Mouse (Mus musculus) fat pad, adult 2 months (tissue): Measurements from ENCODE around the gene Pick1.

Experiments used
- DNase-seq: peaks from one replicate; pipeline ENCODE4 v3.0.0-alpha.2; 2011; ENCODE audit warnings: low read depth, low spot score; ENCODE audit errors: extremely low read depth

Pick1 gene

DNA sequence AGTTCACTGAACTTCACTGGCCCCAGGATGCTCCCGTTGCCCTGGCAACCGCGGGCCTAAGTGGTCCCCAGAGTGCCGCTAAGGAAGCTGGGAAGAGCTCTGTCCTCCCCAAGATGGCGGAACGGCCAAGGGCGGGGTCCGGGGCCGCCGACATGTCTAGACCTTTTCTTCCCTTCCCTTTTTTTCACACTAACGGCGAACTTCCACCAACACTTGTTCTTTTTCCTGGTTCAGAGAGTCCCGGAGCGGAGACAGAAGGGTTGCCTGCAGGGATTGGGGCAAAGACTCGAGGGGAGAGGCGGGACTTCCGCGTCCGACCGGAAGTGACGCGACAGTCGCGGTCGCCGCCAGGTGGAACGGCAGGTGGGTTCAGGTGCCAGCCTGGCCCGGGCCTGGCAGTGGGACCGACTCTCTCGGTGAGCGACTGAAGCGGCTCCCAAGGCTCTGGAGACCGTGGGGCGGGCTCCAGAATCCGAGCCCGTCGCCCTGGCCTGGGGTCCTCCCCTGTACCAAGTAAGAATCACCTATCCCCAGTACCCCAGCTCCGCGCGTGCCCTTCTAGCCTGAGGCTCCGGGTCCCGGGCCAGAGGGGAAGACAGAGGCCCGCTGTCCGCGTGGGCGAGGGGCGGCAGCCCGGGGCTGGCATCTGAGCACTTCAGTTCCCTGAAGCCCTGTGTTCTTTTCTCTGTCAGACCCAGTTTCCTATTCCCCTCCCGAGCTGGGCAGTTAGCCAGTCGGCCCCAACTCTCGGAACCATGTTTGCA is at the start of gene Pick1, which contains the start of gene Gm49486:
Pick1 (plus strand) TSS at position 116 of the 764 bp plus-strand sequence.
Gm49486 (plus strand) TSS at position 334 of the 764 bp plus-strand sequence.
- DNase-seq, result no peak

DNA sequence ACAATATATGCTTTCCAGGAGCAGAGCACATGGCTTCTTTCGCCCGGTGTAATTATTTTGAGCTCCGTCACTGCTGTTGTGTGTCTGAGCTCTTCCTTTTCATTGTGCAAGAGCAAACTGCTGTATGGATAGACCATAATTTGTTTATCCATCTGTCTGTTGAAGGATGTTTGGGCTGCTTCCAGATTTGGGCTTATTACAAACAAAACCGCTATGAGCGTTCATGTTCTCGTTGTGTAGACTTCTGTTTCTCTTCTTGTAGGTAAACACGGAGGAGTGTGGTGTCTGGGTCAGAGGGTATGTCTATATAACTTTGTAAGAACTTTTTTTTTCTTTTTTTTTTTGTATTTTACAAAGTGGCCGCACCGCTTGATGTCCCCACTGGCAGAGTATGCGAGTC is 43.8 kb upstream of the Pick1 start:
- DNase-seq, result no peak

DNA sequence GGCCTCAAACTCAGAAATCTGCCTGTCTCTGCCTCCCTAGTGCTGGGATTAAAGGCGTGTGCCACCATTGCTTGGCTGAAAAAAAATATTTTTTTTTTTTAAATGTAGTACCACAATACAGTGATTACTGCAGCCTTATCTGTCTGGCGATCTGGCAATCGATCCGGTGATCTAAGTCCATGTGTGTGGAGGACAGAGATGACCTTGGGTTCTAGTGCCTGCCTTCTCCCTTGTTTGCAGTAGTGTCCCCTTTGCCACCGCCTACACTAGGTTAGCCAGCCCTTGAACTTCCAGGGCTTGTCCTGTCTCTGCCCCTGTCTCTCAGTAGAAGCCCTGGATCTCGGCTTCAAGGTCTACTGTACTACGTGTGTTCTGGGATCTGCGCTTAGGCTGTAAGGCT is 41.2 kb upstream of the Pick1 start:
- DNase-seq, result no peak

DNA sequence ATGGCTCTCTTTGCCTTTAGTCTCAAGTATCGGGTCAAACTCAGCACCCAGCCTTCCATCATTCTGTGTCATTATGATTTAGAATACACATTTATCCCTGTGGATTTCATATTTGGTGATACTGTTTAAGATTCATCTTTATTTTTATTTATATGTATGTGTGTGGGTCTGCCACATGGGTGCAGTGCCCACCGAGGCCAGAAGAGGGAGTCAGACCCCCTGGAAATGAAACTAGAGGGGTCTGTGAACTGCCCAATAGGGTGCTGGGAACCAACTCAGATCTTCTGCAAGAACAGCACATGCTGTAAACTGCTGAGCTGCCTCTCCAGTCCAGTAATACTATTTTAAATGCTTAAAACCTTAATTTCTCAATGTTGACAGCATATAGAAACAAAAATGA is 37.5 kb upstream of the Pick1 start:
- no peak for DNase-seq

DNA sequence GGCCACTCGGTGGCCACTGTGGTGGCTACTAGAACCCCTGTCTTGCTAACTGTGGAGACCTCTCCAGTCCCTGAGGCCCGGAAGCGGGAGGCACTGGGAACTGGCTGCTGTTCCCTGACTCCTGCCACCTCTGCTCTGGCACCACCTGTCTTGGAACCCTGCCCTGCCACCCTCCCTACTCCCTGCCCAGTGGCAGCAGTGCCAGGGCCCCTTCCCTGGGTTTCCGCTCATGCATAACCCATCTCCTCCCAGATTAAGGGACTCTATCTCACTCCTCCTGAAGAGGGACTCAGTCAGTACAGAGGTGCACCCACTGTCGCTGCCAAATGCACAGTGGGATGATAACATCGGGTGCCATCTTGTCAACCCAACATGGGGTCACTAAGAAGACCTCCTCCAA is 36.5 kb upstream of the Pick1 start:
- no peak for DNase-seq

DNA sequence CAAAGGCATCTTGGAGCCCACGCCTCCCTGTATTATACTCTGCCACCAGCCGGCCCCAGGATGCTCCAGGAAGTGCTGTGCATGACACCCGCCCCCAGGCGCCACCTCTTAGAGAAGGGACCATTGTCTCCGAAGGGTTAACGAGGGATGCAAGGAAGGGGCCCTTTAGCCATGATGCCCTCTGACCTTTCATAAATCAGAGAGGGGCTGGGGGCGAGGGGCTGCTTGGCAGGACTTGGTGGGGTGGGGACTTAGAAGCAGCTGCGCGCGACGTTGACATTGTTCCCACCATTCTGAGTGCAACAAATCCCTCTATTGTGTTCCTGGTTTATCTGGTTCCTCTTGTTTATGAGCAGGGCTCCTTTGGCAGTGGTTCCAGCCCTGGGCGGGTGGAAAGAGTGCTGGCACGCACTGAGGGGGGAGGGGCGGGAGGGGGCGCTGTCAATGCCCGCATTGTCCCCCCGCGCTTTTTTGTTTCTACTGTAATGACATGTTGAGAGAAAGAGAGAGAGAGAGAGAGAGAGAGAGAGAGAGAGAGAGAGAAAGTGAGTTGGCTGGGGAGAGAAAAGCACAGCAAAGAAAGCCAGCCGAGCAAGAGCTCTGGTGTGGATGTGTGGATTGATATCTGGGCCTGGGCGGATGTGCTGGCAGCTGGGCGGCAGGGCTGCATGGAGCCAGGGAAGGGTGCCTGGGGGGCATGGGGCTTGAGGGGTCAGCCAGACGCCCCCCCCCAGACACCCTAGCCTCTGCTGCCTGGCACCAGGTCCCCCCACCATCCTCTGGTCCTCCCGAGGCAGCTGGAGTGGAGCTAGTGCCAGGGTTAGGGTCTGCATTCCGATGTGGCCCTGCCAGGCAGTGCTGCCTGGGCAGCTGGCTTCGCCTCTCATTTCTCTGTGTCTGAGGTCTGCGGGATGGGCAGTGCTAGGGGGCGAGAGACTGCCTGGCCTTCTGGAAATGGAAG is 35.8 kb upstream of the Pick1 start:
- peak; percentile 40 for DNase-seq

DNA sequence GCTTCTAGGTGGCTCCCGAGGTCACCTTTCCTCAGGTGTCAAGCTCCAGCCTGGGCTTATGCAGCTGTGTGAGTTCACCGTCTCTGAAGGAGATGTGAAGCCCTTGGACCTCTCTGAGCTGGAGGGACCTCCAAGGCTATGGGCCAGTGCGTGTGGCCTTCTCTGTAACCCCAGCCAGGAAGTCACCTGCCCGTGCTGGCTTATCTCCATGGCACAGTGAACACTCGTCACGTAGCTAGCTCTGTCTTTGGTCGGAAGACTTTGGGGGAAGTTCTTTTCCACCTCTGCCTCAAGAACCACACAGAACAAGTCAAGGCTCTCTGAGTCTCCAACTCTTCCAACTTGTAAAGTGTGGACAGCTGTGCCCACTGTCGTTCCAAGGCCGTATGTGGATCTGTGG is 34.9 kb upstream of the Pick1 start:
- DNase-seq, result no peak

DNA sequence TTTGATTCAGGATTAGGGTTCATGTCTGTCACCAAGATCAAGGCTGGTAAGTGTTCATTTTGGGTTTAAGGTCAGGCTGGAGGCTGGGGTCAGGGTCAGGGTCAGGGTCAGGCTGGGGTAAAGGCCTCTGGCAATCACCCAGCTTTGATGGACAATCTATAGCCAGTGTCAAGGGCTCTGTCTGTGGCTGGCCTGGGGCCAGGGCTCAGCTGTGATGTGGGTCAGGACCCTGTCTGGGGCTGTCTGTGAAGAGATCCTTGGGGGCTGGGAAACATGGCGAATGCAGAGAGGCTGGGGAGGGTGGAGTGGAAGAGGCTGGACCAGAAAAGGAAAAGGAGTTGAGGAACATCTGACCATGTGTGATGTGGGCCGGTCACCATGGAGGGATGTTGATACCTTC is 34.0 kb upstream of the Pick1 start:
- no peak for DNase-seq

DNA sequence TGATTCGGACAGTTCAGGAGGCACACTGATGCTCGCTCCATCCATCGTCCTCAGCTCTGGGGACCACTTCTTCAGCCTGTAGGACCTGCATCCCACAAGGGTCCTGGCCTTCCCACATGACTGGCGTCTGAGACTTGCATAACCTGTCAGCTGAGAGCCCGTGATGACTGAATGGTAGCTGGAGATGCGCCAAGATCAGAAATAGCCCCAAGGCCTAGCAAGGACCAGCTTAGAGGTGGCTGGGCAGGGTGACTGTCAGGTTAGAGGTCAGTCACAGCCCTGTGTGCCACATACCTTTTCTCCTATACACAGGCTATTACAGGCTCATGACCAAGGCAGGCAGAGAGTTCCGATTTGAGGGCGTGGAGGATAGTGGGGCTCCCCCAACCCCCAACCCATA is 33.5 kb upstream of the Pick1 start:
- peak; percentile 36 for DNase-seq

DNA sequence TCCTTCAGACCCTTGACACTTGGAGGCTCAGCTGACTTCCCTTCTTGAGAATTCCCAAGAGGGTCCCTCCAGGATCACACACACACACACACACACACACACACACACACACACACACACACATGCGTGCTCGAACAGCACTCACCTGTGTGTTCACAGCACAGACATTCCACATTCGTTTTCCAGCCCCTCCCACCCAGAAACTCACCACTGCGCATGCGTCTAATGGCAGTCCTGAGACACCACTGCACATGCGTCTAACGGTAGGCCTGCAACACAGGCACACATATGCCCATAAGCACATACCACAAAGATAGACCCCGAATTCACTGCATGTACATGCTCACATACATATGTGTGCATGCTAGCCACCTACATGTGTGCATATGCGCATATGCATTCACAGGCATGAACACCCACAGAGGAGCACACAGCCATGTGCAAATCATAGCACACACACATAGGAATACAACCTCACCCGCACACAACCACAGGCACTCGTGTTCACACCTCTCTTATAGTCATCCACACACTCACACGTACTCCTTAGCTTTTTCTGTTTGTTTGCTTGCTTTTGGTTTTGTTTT is 29.5 kb upstream of the Pick1 start:
- DNase-seq, result no peak

DNA sequence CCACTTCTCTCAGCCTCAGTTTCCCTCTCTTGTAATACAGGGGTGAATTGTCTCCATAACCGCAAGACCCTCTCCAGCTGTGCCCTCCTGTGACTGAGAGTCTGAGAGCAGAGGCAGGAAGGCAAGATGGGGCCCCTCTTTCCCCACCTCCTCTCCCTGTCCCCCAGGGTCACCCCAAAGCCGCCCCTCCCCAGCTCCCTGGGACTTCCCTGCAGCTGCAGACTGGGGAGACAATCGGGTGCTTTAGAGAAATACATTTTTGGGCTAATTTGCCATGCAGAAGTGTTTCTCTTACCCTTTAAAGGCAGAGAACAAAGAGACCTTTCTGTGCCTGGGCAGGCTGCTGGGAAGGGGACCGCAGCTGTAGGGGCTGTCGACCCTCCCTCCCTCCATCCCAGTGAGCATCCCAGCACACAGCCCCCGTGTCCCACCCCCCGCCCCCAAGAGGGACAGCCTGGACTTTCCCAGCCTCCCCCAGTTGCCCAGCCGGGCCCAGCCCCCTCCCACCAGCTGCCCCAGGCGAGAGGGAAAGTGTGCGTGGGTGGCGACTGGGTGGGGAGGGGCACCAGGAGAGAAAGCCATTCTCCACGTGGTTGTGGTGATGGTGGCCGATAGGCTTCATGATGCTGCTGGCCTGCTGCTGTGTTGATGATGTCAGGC is 27.4 kb upstream of the Pick1 start:
- no peak for DNase-seq

DNA sequence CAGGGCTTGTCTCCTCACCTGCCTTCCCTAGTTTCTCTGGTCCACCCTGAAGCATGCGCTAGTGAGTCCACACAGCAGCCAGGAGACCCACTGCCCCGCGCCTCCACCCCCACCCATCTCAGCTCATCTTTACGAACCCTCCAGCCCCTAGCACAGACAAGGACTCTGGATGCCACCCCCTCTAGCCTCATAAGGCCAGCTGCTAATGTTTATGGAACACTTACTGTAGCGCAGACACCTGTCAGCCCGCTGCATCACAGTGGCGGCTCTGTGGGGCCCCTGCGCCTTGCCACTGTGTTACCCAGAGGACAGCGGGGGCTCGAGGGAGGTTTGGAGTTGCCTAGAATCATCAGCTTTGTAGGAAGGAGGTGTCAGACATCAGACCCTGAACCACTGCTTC is 26.4 kb upstream of the Pick1 start:
- no peak for DNase-seq

DNA sequence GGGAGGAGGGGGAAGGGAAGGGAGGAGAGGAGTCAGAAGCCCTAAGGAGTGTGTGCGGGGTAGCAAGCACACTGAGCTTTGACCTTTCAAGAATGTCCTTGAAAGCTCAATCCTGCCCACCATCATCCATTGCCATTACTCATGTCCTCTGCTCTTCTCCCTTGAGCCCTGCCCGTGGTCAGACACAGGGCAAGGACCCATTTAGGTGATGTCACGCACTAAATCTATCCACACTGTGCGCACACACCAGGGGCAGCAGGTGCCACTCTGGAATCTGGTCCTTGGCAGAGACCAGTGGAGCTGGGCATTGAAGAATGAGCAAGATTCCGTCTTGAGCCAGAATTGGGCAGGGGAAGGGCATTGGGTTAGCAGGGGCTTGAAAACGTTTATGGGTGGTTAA is 20.8 kb upstream of the Pick1 start:
- no peak for DNase-seq

DNA sequence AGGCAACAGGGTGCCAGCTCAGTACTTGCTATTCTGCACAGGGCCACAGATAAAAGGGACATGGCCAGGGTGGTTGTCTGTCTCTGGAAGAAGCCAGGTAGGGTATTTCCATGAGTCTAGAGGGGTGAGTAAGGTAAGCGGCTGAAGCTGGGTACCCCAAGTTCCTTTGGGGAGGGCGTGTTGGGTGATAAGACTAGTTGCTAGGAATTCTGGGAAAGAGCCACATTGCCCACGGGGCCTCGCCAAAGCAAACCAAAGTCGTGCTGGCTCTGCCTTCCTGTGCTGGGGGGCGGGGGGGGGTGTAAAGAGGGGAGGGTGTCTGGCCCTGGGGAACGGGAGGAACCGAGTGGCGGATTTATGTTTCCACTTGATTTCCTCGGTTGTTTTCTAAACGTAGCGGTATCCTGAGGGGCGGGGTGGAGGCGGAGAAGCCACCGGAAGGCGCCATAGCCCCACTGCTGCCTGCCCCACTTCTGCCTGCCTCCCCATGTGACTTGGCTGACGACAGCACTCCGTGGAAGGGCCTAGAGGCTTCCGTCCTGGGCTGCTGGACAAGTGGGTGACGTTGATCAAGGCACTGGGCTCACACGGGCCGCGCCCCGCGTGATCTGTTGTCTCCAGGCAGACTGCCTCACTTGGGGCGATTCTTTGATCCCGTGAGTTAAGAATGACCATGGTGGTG is 20.1 kb upstream of the Pick1 start:
- no peak for DNase-seq

DNA sequence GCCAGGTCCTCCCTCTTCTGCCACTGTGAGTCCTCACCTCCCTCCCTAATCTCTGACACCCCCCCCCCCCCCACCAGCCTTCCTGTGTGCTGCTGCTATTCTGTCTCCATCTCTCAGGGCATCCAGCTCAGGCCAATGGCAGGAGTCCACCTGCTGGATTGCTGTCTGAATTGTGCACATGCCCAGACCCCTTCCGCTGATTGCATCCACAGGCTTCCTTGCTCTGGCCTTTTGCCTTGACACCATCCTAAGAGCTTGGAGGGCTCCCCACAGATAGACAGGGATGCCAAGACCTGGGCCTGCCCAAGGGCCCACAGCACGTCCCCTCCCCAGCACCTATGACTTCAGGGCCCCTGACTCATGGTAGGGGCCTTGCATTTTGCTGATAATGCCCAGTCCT is 18.6 kb upstream of the Pick1 start:
- no peak for DNase-seq

DNA sequence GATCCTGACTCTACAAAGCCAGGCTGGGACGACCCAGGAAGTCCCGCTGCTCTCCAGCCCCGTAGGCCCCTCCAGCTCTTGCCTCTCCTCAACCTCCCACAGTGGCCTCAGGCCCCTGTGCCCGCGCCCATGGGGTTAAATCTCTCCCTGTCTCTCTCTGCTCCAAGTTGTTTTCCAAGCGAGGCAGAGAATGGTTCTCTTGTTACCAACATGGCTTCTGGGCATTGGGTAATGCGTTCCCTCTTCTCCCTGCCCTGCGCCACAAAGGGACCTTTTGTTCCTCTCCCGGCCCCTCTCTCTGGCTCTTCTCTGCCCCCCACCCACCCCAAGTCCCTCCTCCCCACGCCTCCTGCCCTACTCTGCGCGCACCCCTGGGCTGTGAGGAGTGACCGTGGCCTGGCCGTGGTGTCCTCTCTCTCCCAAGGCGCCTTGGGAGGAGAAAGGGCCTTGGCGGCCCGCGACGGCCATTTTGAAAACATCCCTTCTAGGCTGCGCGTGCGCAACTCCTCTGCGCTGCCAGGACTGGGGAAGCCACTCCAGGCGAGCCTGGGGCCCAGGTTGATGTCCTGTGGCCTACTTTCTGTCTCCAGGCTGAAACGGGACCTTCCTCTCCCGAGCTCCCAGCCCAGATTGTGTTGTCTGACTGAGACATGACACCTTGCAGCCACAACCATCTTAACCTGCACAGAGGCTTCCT is 16.1 kb upstream of the Pick1 start:
- DNase-seq, result no peak

DNA sequence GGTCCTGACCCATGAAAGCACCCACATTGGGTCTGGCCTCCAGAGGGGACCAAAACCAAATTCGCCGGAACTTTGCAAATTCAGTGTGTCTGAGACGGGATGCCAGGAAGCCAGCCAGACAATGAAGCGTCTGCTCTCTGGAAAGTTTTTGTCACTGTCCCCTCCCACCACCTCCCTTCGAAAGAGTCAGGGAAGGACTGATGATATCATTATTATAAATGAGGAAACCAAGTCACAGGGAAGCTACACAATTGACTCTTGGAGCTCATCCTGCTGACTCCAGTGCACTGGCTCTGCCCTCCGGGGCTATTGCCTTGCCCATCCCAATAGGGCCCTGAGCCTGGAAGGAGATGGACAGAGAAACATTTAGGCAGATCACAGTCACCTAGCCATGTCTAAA is 15.4 kb upstream of the Pick1 start:
- DNase-seq, result no peak

DNA sequence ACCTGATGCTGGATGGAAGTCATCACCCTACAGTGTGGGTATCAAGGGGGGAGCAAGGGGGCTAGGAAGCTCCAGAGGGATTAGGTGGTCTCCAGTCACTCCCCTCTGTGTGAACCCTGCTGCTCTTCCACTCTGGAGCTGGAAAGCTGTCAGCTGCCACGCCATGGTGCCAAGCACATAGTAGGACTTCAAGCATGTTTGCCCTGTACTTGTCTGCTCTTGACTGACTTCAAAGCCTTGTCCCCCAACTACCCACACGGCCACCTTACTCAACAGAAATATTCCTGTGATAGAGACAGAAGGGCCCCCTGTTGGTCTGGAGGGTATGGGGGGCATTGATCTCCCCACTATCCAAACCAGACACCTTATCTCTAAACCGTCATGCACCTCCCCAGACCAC is 12.8 kb upstream of the Pick1 start:
- DNase-seq, result no peak

DNA sequence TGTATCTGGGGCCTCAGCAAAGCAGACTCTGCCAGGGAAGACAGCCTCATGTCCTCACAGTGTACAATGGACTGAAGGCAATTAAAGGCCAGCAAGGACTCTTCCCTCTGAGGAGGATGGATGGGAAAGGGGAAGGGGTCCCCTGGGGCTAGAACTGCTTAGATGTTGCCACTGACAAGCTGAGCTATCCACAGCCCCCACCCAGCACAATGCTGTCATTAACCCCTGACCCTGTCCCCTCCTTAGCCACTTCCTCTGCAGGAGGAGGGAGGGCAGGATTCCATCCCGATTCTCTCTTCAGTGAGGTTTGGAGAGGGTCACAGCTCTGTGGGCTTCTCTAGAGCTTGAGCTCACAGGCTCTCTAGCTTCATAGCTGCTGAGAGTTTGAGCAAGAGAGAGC is 9.4 kb upstream of the Pick1 start:
- no peak for DNase-seq

DNA sequence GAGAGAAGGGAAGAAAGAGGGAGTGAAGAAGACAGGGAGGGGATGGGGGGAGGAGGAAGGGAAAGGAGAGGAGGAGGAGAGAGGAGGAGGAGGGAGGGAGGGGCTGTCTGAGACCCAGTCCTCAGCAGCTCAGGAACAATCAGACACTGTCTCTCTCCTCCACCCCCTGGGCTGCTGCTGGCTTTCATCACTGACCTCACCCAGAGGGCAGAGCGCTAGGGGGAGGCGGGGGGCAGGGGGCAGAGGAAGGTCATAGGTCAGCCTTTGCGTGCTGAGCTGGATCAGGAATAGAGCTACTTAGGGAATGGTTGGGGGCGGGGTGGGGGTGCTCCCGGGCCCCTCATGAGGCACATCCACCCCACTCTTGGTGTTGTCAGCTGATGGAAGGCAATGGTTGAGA is 5.3 kb upstream of the Pick1 start:
- no peak for DNase-seq
